Mouse (Mus musculus) adrenal gland, adult 8-10 months (tissue): ENCODE results near the gene Pdss2. TPM values are rescaled to one million over a fixed set of nuclear protein-coding genes. Genes with fewer than 3 reads are reported as not detected.

ENCODE experiments used
- DNase-seq: peaks from one replicate; pipeline ENCODE4 v3.0.0; 2022
- total RNA-seq, 4 experiments: library from RNA; stranded (reverse); gene quantifications; 2 replicates each; pipeline ENCODE4 v1.2.4; 2022

Gene Pdss2
- total RNA-seq, 4 experiments from 2014 or later, result 18.7 to 24.0 (median 22.1) TPM

DNA sequence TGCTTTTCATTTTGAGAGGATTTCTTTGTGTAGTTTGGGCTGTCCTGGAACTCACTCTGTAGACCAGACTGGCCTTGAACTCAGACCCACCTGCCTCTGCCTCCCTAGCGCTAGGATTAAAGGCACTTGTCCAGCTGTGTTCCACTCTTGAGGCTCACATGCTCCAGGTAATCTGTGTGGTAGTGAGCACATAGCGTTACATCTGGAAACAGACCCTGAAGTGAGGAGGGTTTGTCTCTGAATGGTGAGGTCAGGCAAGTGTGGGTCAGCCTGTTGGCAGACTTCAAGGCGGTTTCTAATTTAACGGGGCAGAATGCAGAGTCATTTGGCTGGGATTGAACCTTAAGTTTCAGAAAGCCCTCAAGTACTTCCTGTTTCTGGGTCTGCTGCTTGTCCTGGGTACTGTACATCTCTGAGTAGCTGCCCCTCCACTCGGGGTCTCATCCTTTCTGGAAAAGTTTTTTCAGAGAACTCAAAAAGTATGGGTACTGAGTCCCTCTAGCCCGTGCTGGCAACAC lies 264.5 kb downstream of the Pdss2 start:
- no peak for DNase-seq

DNA sequence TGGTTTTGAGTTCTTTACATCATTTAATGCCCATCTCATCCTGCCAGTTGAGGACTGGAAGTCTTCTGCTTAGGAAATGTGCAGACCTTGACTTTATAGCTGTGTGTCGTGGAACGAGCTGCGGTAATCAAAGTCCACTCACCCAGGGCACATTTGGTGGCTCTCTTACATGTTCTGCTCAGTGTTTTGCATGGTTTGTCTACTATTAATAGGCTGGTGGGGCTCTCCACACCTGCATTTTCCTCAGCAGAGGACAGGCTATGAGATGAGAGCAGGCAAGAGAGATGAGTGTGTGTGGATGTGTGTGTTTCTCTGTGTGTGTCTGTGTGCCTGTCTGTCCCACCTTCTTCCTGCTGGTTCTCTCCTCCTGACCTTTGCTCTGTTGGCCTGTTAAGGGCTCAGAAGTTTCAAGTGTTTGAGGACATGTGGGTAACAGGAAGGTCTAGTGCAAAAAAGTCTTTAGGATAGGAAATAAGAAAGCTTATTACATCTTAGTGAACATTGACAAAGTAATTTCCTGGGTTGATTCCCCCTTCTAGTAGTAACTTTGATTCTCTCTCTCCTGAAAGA lies 266.2 kb downstream of the Pdss2 start:
- DNase-seq, result no peak

DNA sequence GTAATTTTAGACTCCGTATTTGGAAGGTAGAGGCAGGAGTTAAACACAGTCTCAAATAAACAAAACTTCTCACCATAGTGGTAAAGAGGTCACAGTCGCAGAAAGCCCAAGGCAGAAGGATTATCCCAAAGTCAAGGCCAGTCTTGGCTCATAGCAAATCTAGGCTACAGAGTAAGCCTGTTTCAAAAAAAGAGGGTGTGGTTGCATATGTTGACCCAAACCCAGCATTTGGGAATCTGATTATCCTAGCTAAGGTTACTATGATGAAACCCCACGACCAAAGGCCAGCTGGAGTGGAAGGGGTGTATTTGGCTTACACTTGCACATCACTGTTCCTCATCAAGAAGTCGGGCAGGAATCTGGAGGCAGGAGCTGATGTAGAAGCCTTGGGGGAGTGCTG lies 267.0 kb downstream of the Pdss2 start:
- DNase-seq, result no peak

GRCm38 (mm10) chr10:43489139-43489538 lies 267.9 kb downstream of the Pdss2 start:
- no peak for DNase-seq

GRCm38 (mm10) chr10:43489550-43489949 lies 268.3 kb downstream of the Pdss2 start:
- DNase-seq, result no peak

GRCm38 (mm10) chr10:43490034-43490433 lies 268.7 kb downstream of the Pdss2 start:
- no peak for DNase-seq

DNA sequence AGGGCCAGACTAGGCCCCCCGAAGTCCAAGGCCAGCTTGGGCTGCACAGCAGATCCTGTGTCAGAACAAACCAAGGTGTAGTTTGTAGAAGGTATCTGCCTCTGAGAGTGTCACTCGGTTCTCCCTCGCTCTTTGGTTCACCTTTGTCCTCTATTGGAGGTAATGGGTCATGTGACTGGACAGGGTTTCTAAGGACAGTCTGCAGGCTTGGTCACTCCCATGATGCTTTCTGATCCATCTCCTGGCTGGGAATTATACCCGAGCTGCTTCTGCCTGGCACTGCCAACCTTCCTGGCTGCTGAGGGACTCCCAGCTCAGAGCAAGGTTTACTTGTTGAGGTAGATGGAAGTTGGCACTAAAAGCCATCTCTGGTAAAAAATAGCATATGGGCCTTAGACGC lies 269.6 kb downstream of the Pdss2 start:
- DNase-seq, result no peak

DNA sequence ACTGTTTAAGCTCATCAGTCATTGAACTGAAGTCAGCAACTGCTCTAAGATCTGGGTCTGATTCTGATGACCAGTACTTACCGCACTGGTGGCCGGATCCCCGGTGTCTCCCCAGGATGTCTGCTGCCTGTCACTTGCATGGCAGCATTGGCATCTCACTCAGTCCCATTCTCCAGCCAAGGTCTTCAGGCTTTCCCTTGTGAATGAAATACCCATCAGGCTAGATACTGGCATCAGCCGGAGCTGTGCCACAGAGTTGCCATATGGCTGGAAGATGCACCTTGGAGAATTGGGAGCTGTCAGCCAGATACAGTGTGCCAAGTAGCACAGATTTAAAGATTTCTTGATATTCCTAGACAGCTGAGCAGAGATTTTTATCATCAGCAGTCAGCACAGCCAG lies 281.3 kb downstream of the Pdss2 start:
- no peak for DNase-seq

GRCm38 (mm10) chr10:43504291-43504690 lies 283.0 kb downstream of the Pdss2 start:
- no peak for DNase-seq

- no peak for DNase-seq
Measured at GRCm38 (mm10) chr10:43507051-43507450, 285.8 kb downstream of the Pdss2 start.

DNA sequence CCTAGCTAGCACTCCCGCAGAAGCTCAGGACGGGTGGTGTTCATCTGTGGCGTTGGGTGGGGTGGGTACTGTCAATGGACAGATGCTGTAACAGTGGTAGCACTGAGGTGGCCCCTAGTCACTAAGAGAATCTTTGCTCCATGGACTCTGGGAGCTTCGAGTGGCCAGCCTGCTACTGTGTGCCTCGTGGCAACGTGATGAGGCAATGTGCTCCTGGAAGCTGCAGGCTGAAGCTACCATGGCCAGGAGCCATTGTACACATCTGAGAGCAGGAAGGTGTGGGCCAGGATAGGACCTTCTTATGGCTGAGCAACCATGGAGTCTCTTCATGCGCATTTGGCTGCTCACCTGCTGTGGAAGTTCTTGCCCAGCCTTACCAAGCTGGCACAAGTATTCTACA lies 287.9 kb downstream of the Pdss2 start:
- no peak for DNase-seq

GRCm38 (mm10) chr10:43512976-43513375 lies 291.7 kb downstream of the Pdss2 start:
- DNase-seq, result no peak

Other genes with a start within 250 kb of the Pdss2 start
- gene Sobp, start 47.0 kb upstream of the Pdss2 start, total RNA-seq, result 1 to 10 TPM; 4.1 to 6.4 (median 5.3) TPM
- gene 9030612E09Rik, start 46.8 kb upstream of the Pdss2 start, total RNA-seq, result under 1 TPM; 0.44 to 0.86 (median 0.46) TPM